Mouse (Mus musculus) lung, embryonic 14.5 days (tissue): ENCODE results near the gene Sapcd2. TPM values are rescaled to one million over a fixed set of nuclear protein-coding genes. Genes with fewer than 3 reads are reported as not detected.

Experiments
- ATAC-seq: fragments of 200-750 bp; cut with Nextera tagmentation; 2 replicates; pipeline ENCODE4 v1.8.0; 2017; ENCODE audit warnings: mild to moderate bottlenecking, moderate TSS enrichment, moderate library complexity; ENCODE audit not compliant: insufficient read depth
- DNase-seq: peaks from one replicate; pipeline ENCODE4 v3.0.0-alpha.2; 2015
- H3K27ac ChIP-seq: fragments of 300-500 bp; sonication (generic); 2 replicates; pipeline ENCODE4 v1.5.1; 2014; ENCODE audit warnings: low read depth, mild to moderate bottlenecking, moderate library complexity
- H3K27me3 ChIP-seq: fragments of 300-500 bp; sonication (generic); 2 replicates; pipeline ENCODE4 v1.6.1; 2014; ENCODE audit warnings: low read length, control low read depth; ENCODE audit not compliant: insufficient read depth
- H3K36me3 ChIP-seq: fragments of 300-500 bp; sonication (generic); 2 replicates; pipeline ENCODE4 v1.6.1; 2014; ENCODE audit warnings: control low read depth; ENCODE audit not compliant: insufficient read depth
- H3K4me1 ChIP-seq: fragments of 300-500 bp; sonication (generic); 2 replicates; pipeline ENCODE4 v1.6.1; 2014; ENCODE audit warnings: antibody characterized with exemption, control low read depth; ENCODE audit not compliant: insufficient read depth
- H3K4me2 ChIP-seq: fragments of 300-500 bp; sonication (generic); 2 replicates; pipeline ENCODE4 v1.6.1; 2014; ENCODE audit warnings: mild to moderate bottlenecking
- H3K4me3 ChIP-seq: fragments of 300-500 bp; sonication (generic); 2 replicates; pipeline ENCODE4 v1.5.1; 2014; ENCODE audit warnings: low read depth, low read length
- H3K9ac ChIP-seq: fragments of 300-500 bp; sonication (generic); 2 replicates; pipeline ENCODE4 v1.6.1; 2014
- H3K9me3 ChIP-seq: fragments of 300-500 bp; sonication (generic); 2 replicates; pipeline ENCODE4 v1.6.1; 2016; ENCODE audit warnings: low read depth, low read length, control low read depth
- CTCF ChIP-seq: IDR thresholded peaks from 2 replicates; pipeline ENCODE4 v1.5.1; 2016; ENCODE audit warnings: antibody characterized with exemption, low read depth
- WGBS: fragments of 180-500 bp; shearing (Covaris S2); extraction: QIAGEN DNeasy Blood & Tissue Kit; methylation state at CpG from one replicate; pipeline ENCODE4 v1.1.7; 2014; 5-methylcytosine and 5-hydroxymethylcytosine counted together
- polyA plus RNA-seq: library from polyadenylated mRNA; unstranded; fragments of >200 nt; fragmentation: Nextera tagmentation; extraction: Ambion mirVana; gene quantifications from 2 replicates; pipeline ENCODE4 v1.2.1, GENCODE M21; 2014

The Sapcd2 gene
- polyA plus RNA-seq, 1 experiment from 2014 or later, result 45.5 TPM

DNA sequence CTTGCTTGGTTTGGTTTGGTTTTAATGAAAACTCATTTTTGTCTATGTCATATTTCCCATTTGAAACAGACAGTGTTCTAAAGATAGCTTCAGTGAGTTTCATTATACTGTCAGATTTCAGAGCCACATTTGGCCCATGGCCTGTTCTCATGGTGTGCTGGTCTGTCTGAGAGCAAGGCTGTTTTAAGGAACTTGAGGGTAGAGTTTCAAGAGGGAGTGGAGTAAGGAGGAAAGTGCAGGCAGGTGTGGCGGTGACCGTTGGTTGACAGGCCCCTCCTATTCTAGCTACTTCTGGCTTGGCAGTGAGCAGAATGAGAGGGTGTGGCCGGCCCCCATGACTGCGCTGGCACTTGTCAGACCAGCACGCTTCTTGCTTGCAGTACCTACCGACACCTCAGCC is 33.8 kb upstream of the Sapcd2 start:
- peaks cover 86% of the 10 kb centered on the region for H3K36me3 ChIP-seq
- no peak for DNase-seq
- peaks cover 5% of the 10 kb centered on the region; the same call in 1 of the 2 replicates for H3K4me1 ChIP-seq
- H3K4me2 ChIP-seq, result no peak overlapping the region
- H3K27ac ChIP-seq, result no peak overlapping the region
- H3K9me3 ChIP-seq, result no peaks in the 10 kb centered on the region
- 94% methylated on average over 6 of the region's 6 CpGs for WGBS
- no peaks in the 10 kb centered on the region for H3K27me3 ChIP-seq
- no peak for ATAC-seq
- no peak overlapping the region for H3K4me3 ChIP-seq
- no peak for TF ChIP-seq CTCF
- H3K9ac ChIP-seq, result no peak overlapping the region

DNA sequence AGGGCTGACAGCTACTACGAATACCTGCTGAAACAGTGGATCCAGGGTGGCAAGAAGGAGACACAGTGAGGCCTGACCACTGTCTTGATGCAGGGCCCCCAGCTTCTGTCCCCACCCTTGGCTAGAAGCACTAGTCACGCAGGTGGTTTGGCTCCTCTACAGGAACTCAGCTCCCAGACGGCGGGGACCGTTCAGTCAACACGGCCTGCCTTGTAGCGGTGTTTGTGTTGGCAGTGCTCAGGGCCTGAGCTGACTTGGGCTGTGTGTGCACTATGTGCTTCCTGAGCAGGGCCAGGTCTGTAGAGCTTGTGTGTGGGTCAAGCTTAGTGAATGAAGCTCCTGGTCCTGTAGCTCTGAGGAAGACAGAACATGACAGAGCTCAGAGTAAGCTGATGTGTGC is 24.0 kb upstream of the Sapcd2 start:
- H3K4me3 ChIP-seq, result no peak overlapping the region
- TF ChIP-seq CTCF, result no peak
- ATAC-seq, result no peak
- no peak overlapping the region for H3K27ac ChIP-seq
- H3K4me2 ChIP-seq, result no peak overlapping the region
- H3K36me3 ChIP-seq, result peaks cover 92% of the 10 kb centered on the region
- no peaks in the 10 kb centered on the region for H3K27me3 ChIP-seq
- WGBS, result 86% methylated on average over 7 of the region's 7 CpGs
- no peaks in the 10 kb centered on the region for H3K9me3 ChIP-seq
- no peak for DNase-seq
- H3K4me1 ChIP-seq, result no peaks in the 10 kb centered on the region
- no peak overlapping the region for H3K9ac ChIP-seq

DNA sequence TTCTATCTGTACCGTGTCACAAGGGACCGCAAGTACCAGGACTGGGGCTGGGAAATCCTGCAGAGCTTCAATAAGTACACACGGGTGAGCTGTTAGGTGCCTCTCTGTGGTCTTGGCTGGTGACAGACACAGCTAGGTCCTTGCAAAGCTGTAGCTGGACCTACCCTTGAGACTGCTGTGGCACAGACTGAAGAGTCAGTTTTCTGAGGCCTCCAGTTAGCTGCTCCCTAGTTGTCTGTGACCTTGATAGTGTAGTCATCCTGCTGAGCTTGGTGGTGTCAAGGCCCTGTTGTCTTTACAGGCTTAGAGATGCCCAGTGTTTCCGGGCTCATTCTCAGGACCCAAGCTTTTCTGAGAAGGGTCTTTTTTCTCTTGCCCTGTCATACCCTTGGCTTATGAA is 22.6 kb upstream of the Sapcd2 start:
- 86% methylated on average over 4 of the region's 4 CpGs for whole genome bisulfite sequencing
- H3K4me1 ChIP-seq, result no peaks in the 10 kb centered on the region
- no peak overlapping the region for H3K4me2 ChIP-seq
- H3K36me3 ChIP-seq, result peaks cover 85% of the 10 kb centered on the region
- TF ChIP-seq CTCF, result no peak
- H3K9me3 ChIP-seq, result no peaks in the 10 kb centered on the region
- no peak overlapping the region for H3K4me3 ChIP-seq
- H3K27me3 ChIP-seq, result no peaks in the 10 kb centered on the region
- H3K27ac ChIP-seq, result no peak overlapping the region
- DNase-seq, result no peak
- no peak for ATAC-seq
- no peak overlapping the region for H3K9ac ChIP-seq

DNA sequence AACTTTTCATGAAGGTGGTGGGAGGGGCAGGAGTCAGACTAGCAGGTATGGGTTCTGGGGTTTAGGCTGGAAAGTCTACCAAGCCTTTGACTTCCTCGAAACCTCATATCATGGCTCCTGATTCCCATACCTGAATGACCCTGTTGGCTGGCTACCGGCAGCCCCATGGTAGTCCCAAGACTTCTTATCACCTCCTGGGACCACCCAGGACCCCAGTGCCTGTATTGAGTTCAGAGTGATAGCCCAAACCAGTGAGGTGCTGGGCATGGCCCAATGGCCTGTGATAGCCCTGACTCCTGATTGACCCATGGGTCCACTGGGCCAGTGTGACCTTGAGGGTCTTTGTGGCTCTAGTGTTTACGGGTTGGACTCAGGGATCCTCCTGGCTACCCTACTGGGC is 21.4 kb upstream of the Sapcd2 start:
- WGBS, result 95% methylated on average over 3 of the region's 3 CpGs
- Histone ChIP-seq H3K4me2 (no peak overlapping the region), H3K9me3 (no peaks in the 10 kb centered on the region), H3K4me1 (no peaks in the 10 kb centered on the region), H3K9ac (no peak overlapping the region), H3K36me3 (peaks cover 73% of the 10 kb centered on the region), H3K27ac (no peak overlapping the region), H3K27me3 (no peaks in the 10 kb centered on the region), H3K4me3 (no peak overlapping the region)
- ATAC-seq (no peak), DNase-seq (no peak)
- no peak for TF ChIP-seq CTCF

DNA sequence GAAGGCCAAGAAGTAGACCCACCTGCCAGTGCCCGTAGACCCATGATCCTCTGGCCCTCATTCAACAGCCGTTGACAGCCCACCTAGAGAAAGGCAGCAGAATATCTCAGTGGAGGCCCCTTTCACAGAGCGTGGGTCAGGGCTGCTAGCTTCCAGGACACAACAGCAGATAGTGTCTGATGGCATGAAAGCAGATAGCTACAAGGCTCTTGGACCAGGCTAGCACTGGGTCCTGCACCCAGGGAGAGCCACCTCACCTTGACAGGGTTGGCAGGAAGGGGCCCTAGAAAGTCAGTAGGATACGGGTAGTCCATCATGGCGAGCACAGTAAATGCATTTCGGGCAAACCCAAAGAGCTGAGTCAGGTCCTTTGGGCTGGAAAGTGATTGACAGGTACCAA is 17.9 kb upstream of the Sapcd2 start:
- H3K27ac ChIP-seq, result no peak overlapping the region
- H3K9me3 ChIP-seq, result no peaks in the 10 kb centered on the region
- no peak overlapping the region for H3K4me3 ChIP-seq
- H3K27me3 ChIP-seq, result no peaks in the 10 kb centered on the region
- peaks cover 5% of the 10 kb centered on the region; the same call in 1 of the 2 replicates for H3K4me1 ChIP-seq
- H3K9ac ChIP-seq, result no peak overlapping the region
- 77% methylated on average over 6 of the region's 6 CpGs for WGBS
- DNase-seq (no peak), ATAC-seq (no peak)
- no peak for TF ChIP-seq CTCF
- H3K4me2 ChIP-seq, result no peak overlapping the region
- H3K36me3 ChIP-seq, result peaks cover 44% of the 10 kb centered on the region

DNA sequence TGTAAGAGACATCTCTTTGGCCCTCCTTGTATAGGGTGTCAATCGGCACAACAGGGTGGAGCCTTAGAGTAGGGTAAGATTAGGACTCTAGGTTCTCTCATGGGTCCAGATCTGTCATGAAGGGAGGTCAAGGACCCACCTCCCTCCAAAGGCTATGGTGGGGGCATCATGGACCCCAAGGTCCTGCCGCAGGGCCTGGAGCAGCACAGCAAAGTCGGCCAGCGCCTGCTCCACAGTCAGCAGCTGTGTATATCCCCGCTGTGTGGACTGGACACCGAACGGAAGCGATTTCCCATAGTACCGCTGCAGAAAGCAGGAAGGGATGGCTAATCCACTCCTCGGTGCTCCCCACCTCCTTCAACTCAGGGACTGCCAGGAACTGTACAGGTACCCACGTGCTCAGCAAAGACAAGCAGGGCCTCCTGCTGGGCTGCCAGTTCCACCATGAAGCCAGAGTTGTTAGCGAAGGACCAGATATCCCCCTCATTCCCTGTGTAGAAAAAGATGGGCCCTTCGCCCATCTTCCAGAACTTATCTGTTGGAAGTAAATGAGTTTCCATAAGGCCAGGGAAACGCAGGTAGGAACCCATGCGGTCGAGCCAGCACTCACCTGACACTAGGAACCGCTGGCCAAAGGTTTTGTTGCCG is 16.6 kb upstream of the Sapcd2 start:
- H3K9me3 ChIP-seq, result no peaks in the 10 kb centered on the region
- no peak for DNase-seq
- peak overlapping the region; percentile 27 for H3K9ac ChIP-seq
- peak overlapping the region; percentile 51 for H3K4me3 ChIP-seq
- no peak for TF ChIP-seq CTCF
- no peak for ATAC-seq
- peaks cover 5% of the 10 kb centered on the region; the same call in 1 of the 2 replicates for H3K4me1 ChIP-seq
- WGBS, result 35% methylated on average over 18 of the region's 18 CpGs
- peaks cover 30% of the 10 kb centered on the region for H3K36me3 ChIP-seq
- peak overlapping the region; percentile 91 for H3K4me2 ChIP-seq
- H3K27me3 ChIP-seq, result no peaks in the 10 kb centered on the region
- H3K27ac ChIP-seq, result no peak overlapping the region; the same call in 1 of the 2 replicates

DNA sequence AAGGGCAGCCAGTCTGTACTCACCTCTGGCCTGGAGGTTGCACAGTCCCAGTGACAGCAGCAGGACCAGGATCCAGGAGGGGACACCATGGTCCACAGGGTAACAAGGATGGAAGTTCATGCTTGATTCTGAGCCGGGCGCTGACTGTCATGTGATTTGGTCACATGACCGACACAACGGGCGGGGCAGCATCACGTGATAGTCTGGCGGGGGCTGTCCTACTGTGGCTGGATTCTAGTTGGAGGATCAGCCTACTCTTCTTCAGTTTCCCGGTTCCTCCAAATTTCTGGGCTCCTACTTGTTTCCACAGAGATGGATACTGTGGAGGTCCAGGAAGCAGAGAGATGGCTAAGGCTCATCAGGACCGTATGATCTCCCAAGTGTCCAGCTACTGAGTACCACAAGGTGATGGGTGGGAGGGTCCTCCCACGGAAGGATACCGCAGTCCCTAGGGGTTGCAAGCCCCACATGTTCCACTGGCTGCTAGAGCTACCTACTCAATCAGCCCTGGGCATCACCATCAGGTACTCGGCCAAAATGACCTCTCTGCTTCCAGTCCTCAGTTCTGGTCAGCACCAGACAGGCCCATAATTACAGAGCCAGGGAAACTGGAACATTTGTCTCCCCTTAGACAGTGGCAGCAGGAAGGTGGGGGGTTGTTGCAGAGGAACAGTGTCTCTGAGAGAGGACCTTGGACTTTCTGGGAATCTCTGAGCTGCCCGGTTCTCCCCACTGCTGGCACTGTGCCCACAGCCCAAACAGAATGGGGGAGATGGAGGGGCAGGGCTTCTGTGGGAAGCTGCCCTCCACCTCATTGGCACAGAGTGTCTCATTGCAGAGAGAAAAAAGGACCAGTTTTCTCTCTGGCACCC is 15.7 kb upstream of the Sapcd2 start, which contains the start of gene Dpp7:
Dpp7 (minus strand) TSS at position 152 of the 872 bp plus-strand sequence.
- Histone ChIP-seq H3K27me3 (no peaks in the 10 kb centered on the region), H3K27ac (no peak within 1 kb of the TSS; the same call in 1 of the 2 replicates), H3K9ac (peak within 1 kb of the TSS; percentile 27), H3K4me1 (peaks cover 5% of the 10 kb centered on the region; the same call in 1 of the 2 replicates), H3K9me3 (no peaks in the 10 kb centered on the region), H3K4me2 (peak within 1 kb of the TSS; percentile 91), H3K36me3 (peaks cover 21% of the 10 kb centered on the region), H3K4me3 (peak within 1 kb of the TSS; percentile 51)
- DNase-seq (peak; percentile 92), ATAC-seq (peak; percentile 68)
- TF ChIP-seq CTCF, result no peak
- WGBS, result 1% methylated on average over 13 of the region's 13 CpGs
